Mouse (Mus musculus) T-helper 17 cell (primary cell): Measurements from ENCODE around the gene Pdf.

Source experiments
- in situ Hi-C, 2 experiments: fragments of 300-600 bp; cut with MboI, MseI; formaldehyde crosslinking; loops; 1 replicate in 1 of 2; 2 replicates in 1 of 2; pipeline ENCODE4 v1.15.1; 2025; ENCODE audit warnings: high pct_unique_total_duplicates in 2 of 2

Gene Pdf

GRCm38 (mm10) chr8:107048061-107048941, at the start of gene Pdf:
TSS of gene Pdf (minus strand) at chr8:107048614.
- in situ Hi-C loops: no loop called here

- in situ Hi-C loops: no loop called here
Measured at GRCm38 (mm10) chr8:107096366-107097036, 48.1 kb upstream of the Pdf start, which contains the start of gene Terf2. TSS of gene Terf2 (minus strand) at chr8:107096547.

- in situ Hi-C loops: no loop called here
Measured at GRCm38 (mm10) chr8:107095717-107096365, 47.4 kb upstream of the Pdf start.

- in situ Hi-C loops: no loop called here
Measured at GRCm38 (mm10) chr8:107090531-107090930, 42.1 kb upstream of the Pdf start.

GRCm38 (mm10) chr8:107088526-107089063, 40.2 kb upstream of the Pdf start:
- in situ Hi-C loops: no loop called here

GRCm38 (mm10) chr8:107086018-107086417, 37.6 kb upstream of the Pdf start:
- in situ Hi-C loops: no loop called here

GRCm38 (mm10) chr8:107085358-107085757, 36.9 kb upstream of the Pdf start:
- in situ Hi-C loops: no loop called here

- in situ Hi-C loops: no loop called here
Measured at GRCm38 (mm10) chr8:107076239-107076888, 27.9 kb upstream of the Pdf start.

GRCm38 (mm10) chr8:107074128-107074527, 25.7 kb upstream of the Pdf start:
- in situ Hi-C loops: no loop called here

- in situ Hi-C loops: no loop called here
Measured at GRCm38 (mm10) chr8:107073706-107074105, 25.3 kb upstream of the Pdf start.

GRCm38 (mm10) chr8:107065511-107066496, 17.4 kb upstream of the Pdf start, which contains the start of gene Tmed6:
TSS of gene Tmed6 (minus strand) at chr8:107065644.
- in situ Hi-C loops: no loop called here

GRCm38 (mm10) chr8:107062613-107063012, 14.2 kb upstream of the Pdf start:
- in situ Hi-C loops: no loop called here

- in situ Hi-C loops: no loop called here
Measured at GRCm38 (mm10) chr8:107056973-107057369, 8.6 kb upstream of the Pdf start.

GRCm38 (mm10) chr8:107056076-107056972, 7.9 kb upstream of the Pdf start, which contains the start of the genes Cog8 and Nip7:
TSS of gene Cog8 (minus strand) at chr8:107056689.
TSS of gene Nip7 (plus strand) at chr8:107056877.
- in situ Hi-C loops: no loop called here

GRCm38 (mm10) chr8:107052046-107052445, 3.6 kb upstream of the Pdf start:
- in situ Hi-C loops: no loop called here

GRCm38 (mm10) chr8:107049480-107049879, 1.1 kb upstream of the Pdf start:
- in situ Hi-C loops: no loop called here

GRCm38 (mm10) chr8:107046976-107047375, 1.4 kb downstream of the Pdf start:
- in situ Hi-C loops: no loop called here

- in situ Hi-C loops: no loop called here
Measured at GRCm38 (mm10) chr8:107045478-107045877, 2.9 kb downstream of the Pdf start.

GRCm38 (mm10) chr8:107040632-107041031, 7.8 kb downstream of the Pdf start:
- in situ Hi-C loops: no loop called here
